Mouse (Mus musculus) limb, embryonic 13.5 days (tissue): Measurements from ENCODE around the gene Camta1. TPM values are rescaled to one million over a fixed set of nuclear protein-coding genes. Genes with fewer than 3 reads are reported as not detected.

Experiments used
- ATAC-seq: fragments of 200-750 bp; cut with Nextera tagmentation; 2 replicates; pipeline ENCODE4 v1.8.0; 2017; ENCODE audit warnings: low read depth, moderate number of reproducible peaks, moderate TSS enrichment; ENCODE audit not compliant: low FRiP score
- H3K27ac ChIP-seq: fragments of 300-500 bp; sonication (generic); 2 replicates; pipeline ENCODE4 v1.5.1; 2015; ENCODE audit warnings: inconsistent platforms, mild to moderate bottlenecking, moderate library complexity
- H3K27me3 ChIP-seq: fragments of 300-500 bp; sonication (generic); 2 replicates; pipeline ENCODE4 v1.6.1; 2015; ENCODE audit warnings: mild to moderate bottlenecking, inconsistent platforms
- H3K36me3 ChIP-seq: fragments of 300-500 bp; sonication (generic); 2 replicates; pipeline ENCODE4 v1.6.1; 2015; ENCODE audit warnings: inconsistent platforms, mild to moderate bottlenecking, moderate library complexity
- H3K4me1 ChIP-seq: fragments of 300-500 bp; sonication (generic); 2 replicates; pipeline ENCODE4 v1.6.1; 2015; ENCODE audit warnings: inconsistent platforms
- H3K4me2 ChIP-seq: fragments of 300-500 bp; sonication (generic); replicated peaks from 2 replicates; pipeline ENCODE4 v1.6.1; 2015; ENCODE audit warnings: inconsistent platforms, mild to moderate bottlenecking, moderate library complexity
- H3K4me3 ChIP-seq: fragments of 300-500 bp; sonication (generic); 2 replicates; pipeline ENCODE4 v1.5.1; 2015; ENCODE audit warnings: moderate library complexity, mild to moderate bottlenecking, inconsistent platforms
- H3K9ac ChIP-seq: fragments of 300-500 bp; sonication (generic); 2 replicates; pipeline ENCODE4 v1.6.1; 2015; ENCODE audit warnings: mild to moderate bottlenecking, inconsistent platforms
- H3K9me3 ChIP-seq: fragments of 300-500 bp; sonication (generic); 2 replicates; pipeline ENCODE4 v1.6.1; 2016; ENCODE audit warnings: inconsistent platforms
- WGBS: fragments of 180-500 bp; shearing (Covaris S2); methylation state at CpG from one replicate; pipeline ENCODE4 v1.1.7; 2015; 5-methylcytosine and 5-hydroxymethylcytosine counted together
- polyA plus RNA-seq: library from polyadenylated mRNA; unstranded; fragments of >200 nt; fragmentation: Nextera tagmentation; extraction: Ambion mirVana; gene quantifications from 2 replicates; pipeline ENCODE4 v1.2.1, GENCODE M21; 2015

Camta1 gene
- polyA plus RNA-seq, 1 experiment from 2014 or later = 93.5 TPM

- 86% methylated on average over 7 of the region's 7 CpGs for WGBS
- 0 out of 2 replicates have a peak within 1 kb of the TSS, but pooled peaks have one; percentile 31 for H3K9ac ChIP-seq
Observed at GRCm38 (mm10) chr4:151089270-151089669, 772.4 kb downstream of the Camta1 start, which contains the start of gene Gm13090. Gene Gm13090, plus strand, starts transcription at chr4:151089570.

GRCm38 (mm10) chr4:151088819-151089218 lies 772.9 kb downstream of the Camta1 start:
- Histone ChIP-seq H3K36me3 (peaks cover 37% of the 10 kb centered on the region), H3K4me1 (no peaks in the 10 kb centered on the region), H3K27ac (no peak overlapping the region), H3K4me3 (no peak overlapping the region), H3K27me3 (no peaks in the 10 kb centered on the region), H3K9me3 (no peaks in the 10 kb centered on the region), H3K9ac (0 out of 2 replicates have a peak overlapping the region, but pooled peaks have one; percentile 31), H3K4me2 (no peak overlapping the region)
- 93% methylated on average over 14 of the region's 14 CpGs for WGBS
- no peak for ATAC-seq

More at GRCm38 (mm10) chr4:151089270-151089669, 772.4 kb downstream of the Camta1 start, which contains the start of gene Gm13090:
- no peak for ATAC-seq
- Histone ChIP-seq H3K4me2 (no peak within 1 kb of the TSS), H3K27ac (no peak within 1 kb of the TSS), H3K27me3 (no peaks in the 10 kb centered on the region), H3K4me3 (no peak within 1 kb of the TSS), H3K9me3 (no peaks in the 10 kb centered on the region), H3K36me3 (peaks cover 32% of the 10 kb centered on the region), H3K4me1 (no peaks in the 10 kb centered on the region)

GRCm38 (mm10) chr4:151087358-151087757 lies 774.3 kb downstream of the Camta1 start:
- 89% methylated on average over 1 of the region's 1 CpGs for WGBS
- Histone ChIP-seq H3K27ac (no peak overlapping the region), H3K4me1 (no peaks in the 10 kb centered on the region), H3K4me2 (no peak overlapping the region), H3K27me3 (no peaks in the 10 kb centered on the region), H3K36me3 (peaks cover 45% of the 10 kb centered on the region), H3K9ac (no peak overlapping the region), H3K9me3 (no peaks in the 10 kb centered on the region), H3K4me3 (no peak overlapping the region)
- ATAC-seq = no peak

GRCm38 (mm10) chr4:151083027-151083426 lies 778.6 kb downstream of the Camta1 start:
- Histone ChIP-seq H3K9me3 (no peaks in the 10 kb centered on the region), H3K27me3 (no peaks in the 10 kb centered on the region), H3K4me1 (no peaks in the 10 kb centered on the region), H3K4me2 (no peak overlapping the region), H3K36me3 (peaks cover 64% of the 10 kb centered on the region), H3K4me3 (no peak overlapping the region), H3K9ac (no peak overlapping the region), H3K27ac (no peak overlapping the region)
- ATAC-seq = no peak
- 72% methylated on average over 5 of the region's 5 CpGs for WGBS

- 91% methylated on average over 13 of the region's 13 CpGs for WGBS
Observed at GRCm38 (mm10) chr4:151081977-151082376, 779.7 kb downstream of the Camta1 start.

GRCm38 (mm10) chr4:151081355-151081754 lies 780.3 kb downstream of the Camta1 start:
- ATAC-seq = no peak
- peaks cover 71% of the 10 kb centered on the region for H3K36me3 ChIP-seq
- no peak overlapping the region for H3K27ac ChIP-seq
- no peaks in the 10 kb centered on the region for H3K27me3 ChIP-seq
- no peaks in the 10 kb centered on the region for H3K9me3 ChIP-seq
- no peak overlapping the region for H3K4me2 ChIP-seq
- 63% methylated on average over 2 of the region's 2 CpGs for WGBS
- H3K4me1 ChIP-seq = no peaks in the 10 kb centered on the region
- no peak overlapping the region for H3K9ac ChIP-seq
- no peak overlapping the region for H3K4me3 ChIP-seq

More at GRCm38 (mm10) chr4:151081977-151082376, 779.7 kb downstream of the Camta1 start:
- no peak overlapping the region for H3K4me3 ChIP-seq
- no peaks in the 10 kb centered on the region for H3K27me3 ChIP-seq
- ATAC-seq = no peak
- H3K4me2 ChIP-seq = no peak overlapping the region
- no peaks in the 10 kb centered on the region for H3K4me1 ChIP-seq
- no peak overlapping the region for H3K9ac ChIP-seq
- peaks cover 66% of the 10 kb centered on the region for H3K36me3 ChIP-seq
- no peak overlapping the region for H3K27ac ChIP-seq
- H3K9me3 ChIP-seq = no peaks in the 10 kb centered on the region

- Histone ChIP-seq H3K4me1 (no peaks in the 10 kb centered on the region), H3K9me3 (no peaks in the 10 kb centered on the region), H3K27me3 (no peaks in the 10 kb centered on the region), H3K4me3 (no peak overlapping the region), H3K27ac (no peak overlapping the region), H3K9ac (no peak overlapping the region), H3K4me2 (no peak overlapping the region), H3K36me3 (peaks cover 43% of the 10 kb centered on the region)
- WGBS = 93% methylated on average over 15 of the region's 15 CpGs
- no peak for ATAC-seq
Observed at GRCm38 (mm10) chr4:151074817-151075216, 786.9 kb downstream of the Camta1 start.

- H3K4me1 ChIP-seq = no peaks in the 10 kb centered on the region
- H3K27ac ChIP-seq = no peak overlapping the region
- no peaks in the 10 kb centered on the region for H3K9me3 ChIP-seq
- H3K27me3 ChIP-seq = no peaks in the 10 kb centered on the region
- 54% methylated on average over 13 of the region's 13 CpGs for WGBS
- no peak overlapping the region for H3K4me3 ChIP-seq
- H3K4me2 ChIP-seq = no peak overlapping the region
- H3K9ac ChIP-seq = no peak overlapping the region
- peaks cover 30% of the 10 kb centered on the region for H3K36me3 ChIP-seq
- ATAC-seq = no peak
Observed at GRCm38 (mm10) chr4:151073108-151073744, 788.5 kb downstream of the Camta1 start.

- no peak overlapping the region for H3K9ac ChIP-seq
- peaks cover 11% of the 10 kb centered on the region for H3K36me3 ChIP-seq
- no peaks in the 10 kb centered on the region for H3K27me3 ChIP-seq
- no peak overlapping the region for H3K4me2 ChIP-seq
- H3K9me3 ChIP-seq = no peaks in the 10 kb centered on the region
- H3K27ac ChIP-seq = no peak overlapping the region
- H3K4me3 ChIP-seq = no peak overlapping the region
- no peak for ATAC-seq
- WGBS = 86% methylated on average over 7 of the region's 7 CpGs
- H3K4me1 ChIP-seq = no peaks in the 10 kb centered on the region
Observed at GRCm38 (mm10) chr4:151070962-151071361, 790.7 kb downstream of the Camta1 start.

- ATAC-seq = no peak
- 72% methylated on average over 4 of the region's 4 CpGs for WGBS
- Histone ChIP-seq H3K4me3 (no peak overlapping the region), H3K27me3 (no peaks in the 10 kb centered on the region), H3K4me1 (no peaks in the 10 kb centered on the region), H3K9ac (no peak overlapping the region), H3K27ac (no peak overlapping the region), H3K9me3 (no peaks in the 10 kb centered on the region), H3K36me3 (peaks cover 6% of the 10 kb centered on the region; the same call in 1 of the 2 replicates), H3K4me2 (no peak overlapping the region)
Observed at GRCm38 (mm10) chr4:151068751-151069150, 792.9 kb downstream of the Camta1 start.

- Histone ChIP-seq H3K9ac (no peak overlapping the region), H3K9me3 (peaks cover 7% of the 10 kb centered on the region; the same call in 1 of the 2 replicates), H3K27ac (no peak overlapping the region), H3K4me1 (peaks cover 14% of the 10 kb centered on the region), H3K4me2 (no peak overlapping the region), H3K27me3 (no peaks in the 10 kb centered on the region), H3K36me3 (peaks cover 8% of the 10 kb centered on the region), H3K4me3 (no peak overlapping the region)
- WGBS = 97% methylated on average over 4 of the region's 4 CpGs
- ATAC-seq = no peak
Observed at GRCm38 (mm10) chr4:151059566-151059965, 802.1 kb downstream of the Camta1 start.

GRCm38 (mm10) chr4:151058634-151059033 lies 803.0 kb downstream of the Camta1 start:
- Histone ChIP-seq H3K4me1 (peaks cover 14% of the 10 kb centered on the region), H3K27ac (peak overlapping the region; percentile 73), H3K4me2 (peak overlapping the region; percentile 77), H3K27me3 (no peaks in the 10 kb centered on the region), H3K36me3 (peaks cover 16% of the 10 kb centered on the region), H3K9me3 (peaks cover 7% of the 10 kb centered on the region; the same call in 1 of the 2 replicates), H3K9ac (peak overlapping the region; percentile 70; the same call in 1 of the 2 replicates), H3K4me3 (peak overlapping the region; percentile 75)
- ATAC-seq = no peak
- 86% methylated on average over 4 of the region's 4 CpGs for WGBS
